Mouse (Mus musculus) neural tube, embryonic 14.5 days (tissue): ENCODE data around the gene Arhgap25. TPM values are rescaled to one million over a fixed set of nuclear protein-coding genes. Genes with fewer than 3 reads are reported as not detected.
"Not testable (repeated sequence)": the region's sequence is repeated elsewhere in the genome, so short reads cannot be mapped to it uniquely, and the experiment has no call there.

ENCODE experiments used
- ATAC-seq: fragments of 200-750 bp; cut with Nextera tagmentation; 2 replicates; pipeline ENCODE4 v1.8.0; 2017; ENCODE audit warnings: low read depth, mild to moderate bottlenecking, moderate TSS enrichment, moderate library complexity
- H3K27ac ChIP-seq: fragments of 300-500 bp; sonication (generic); 2 replicates; pipeline ENCODE4 v1.5.1; 2014; ENCODE audit warnings: low read depth, mild to moderate bottlenecking, control low read depth, low read length, moderate library complexity, mixed read lengths
- H3K27me3 ChIP-seq: fragments of 300-500 bp; sonication (generic); 2 replicates; pipeline ENCODE4 v1.6.1; 2014; ENCODE audit warnings: low read length; ENCODE audit not compliant: control insufficient read depth, insufficient read depth
- H3K36me3 ChIP-seq: fragments of 300-500 bp; sonication (generic); 2 replicates; pipeline ENCODE4 v1.6.1; 2014; ENCODE audit warnings: low read length, mixed read lengths; ENCODE audit not compliant: control insufficient read depth, insufficient read depth
- H3K4me1 ChIP-seq: fragments of 300-500 bp; sonication (generic); 2 replicates; pipeline ENCODE4 v1.6.1; 2014; ENCODE audit warnings: low read length; ENCODE audit not compliant: control insufficient read depth, insufficient read depth
- H3K4me2 ChIP-seq: fragments of 300-500 bp; sonication (generic); 2 replicates; pipeline ENCODE4 v1.6.1; 2014; ENCODE audit warnings: mild to moderate bottlenecking, low read depth, low read length, control low read depth
- H3K4me3 ChIP-seq: fragments of 300-500 bp; sonication (generic); 2 replicates; pipeline ENCODE4 v1.5.1; 2014; ENCODE audit warnings: low read depth, low read length, control low read depth, mixed read lengths
- H3K9ac ChIP-seq: fragments of 300-500 bp; sonication (generic); replicated peaks from 2 replicates; pipeline ENCODE4 v1.6.1; 2014; ENCODE audit warnings: low read depth, mild to moderate bottlenecking, control low read depth, low read length, mixed read lengths
- H3K9me3 ChIP-seq: fragments of 300-500 bp; sonication (generic); 2 replicates; pipeline ENCODE4 v1.6.1; 2016; ENCODE audit warnings: low read length; ENCODE audit not compliant: control insufficient read depth
- WGBS: fragments of 180-500 bp; shearing (Covaris S2); extraction: QIAGEN DNeasy Blood & Tissue Kit; methylation state at CpG from one replicate; pipeline ENCODE4 v1.1.7; 2014; 5-methylcytosine and 5-hydroxymethylcytosine counted together
- polyA plus RNA-seq: library from polyadenylated mRNA; unstranded; fragments of >200 nt; fragmentation: Nextera tagmentation; extraction: Ambion mirVana; gene quantifications from 2 replicates; pipeline ENCODE4 v1.2.1, GENCODE M21; 2014

The Arhgap25 gene
- polyA plus RNA-seq, 1 experiment from 2014 or later = 2.3 TPM

- Histone ChIP-seq H3K9me3 (no peaks in the 10 kb centered on the region), H3K4me3 (no peak overlapping the region), H3K27ac (no peak overlapping the region), H3K27me3 (no peaks in the 10 kb centered on the region), H3K4me2 (no peak overlapping the region), H3K36me3 (no peaks in the 10 kb centered on the region), H3K9ac (no peak overlapping the region), H3K4me1 (peaks cover 4% of the 10 kb centered on the region; the same call in 1 of the 2 replicates)
- 56% methylated on average over 5 of the region's 5 CpGs for WGBS
- no peak for ATAC-seq
Observed at GRCm38 (mm10) chr6:87479291-87479999, 53.6 kb downstream of the Arhgap25 start.

- no peak overlapping the region for H3K9ac ChIP-seq
- no peaks in the 10 kb centered on the region for H3K9me3 ChIP-seq
- no peaks in the 10 kb centered on the region for H3K27me3 ChIP-seq
- H3K4me1 ChIP-seq = peaks cover 4% of the 10 kb centered on the region; the same call in 1 of the 2 replicates
- no peak overlapping the region for H3K4me2 ChIP-seq
- H3K4me3 ChIP-seq = no peak overlapping the region
- no peaks in the 10 kb centered on the region for H3K36me3 ChIP-seq
- H3K27ac ChIP-seq = no peak overlapping the region
- ATAC-seq = no peak
- 60% methylated on average over 4 of the region's 4 CpGs for WGBS
Observed at GRCm38 (mm10) chr6:87478847-87479246, 54.2 kb downstream of the Arhgap25 start.

GRCm38 (mm10) chr6:87475223-87475622 lies 57.8 kb downstream of the Arhgap25 start:
- ATAC-seq = no peak
- no peaks in the 10 kb centered on the region for H3K27me3 ChIP-seq
- no peaks in the 10 kb centered on the region for H3K36me3 ChIP-seq
- H3K4me3 ChIP-seq = no peak overlapping the region
- WGBS = 84% methylated on average over 5 of the region's 5 CpGs
- H3K9me3 ChIP-seq = no peaks in the 10 kb centered on the region
- H3K4me1 ChIP-seq = no peaks in the 10 kb centered on the region
- no peak overlapping the region for H3K27ac ChIP-seq
- no peak overlapping the region for H3K9ac ChIP-seq
- no peak overlapping the region for H3K4me2 ChIP-seq

- H3K4me2 ChIP-seq, H3K9ac ChIP-seq, ATAC-seq, H3K27me3 ChIP-seq, H3K4me1 ChIP-seq, H3K4me3 ChIP-seq, H3K36me3 ChIP-seq, H3K27ac ChIP-seq, H3K9me3 ChIP-seq: not testable (repeated sequence)
- 93% methylated on average over 12 of the region's 12 CpGs for WGBS
Observed at GRCm38 (mm10) chr6:87470098-87470497, 63.0 kb downstream of the Arhgap25 start.

- H3K27me3 ChIP-seq = no peaks in the 10 kb centered on the region
- 91% methylated on average over 10 of the region's 10 CpGs for WGBS
- no peak for ATAC-seq
- H3K36me3 ChIP-seq = no peaks in the 10 kb centered on the region
- H3K4me1 ChIP-seq = no peaks in the 10 kb centered on the region
- H3K9ac ChIP-seq = no peak overlapping the region
- H3K4me2 ChIP-seq = no peak overlapping the region
- H3K4me3 ChIP-seq = no peak overlapping the region
- H3K27ac ChIP-seq = no peak overlapping the region
- no peaks in the 10 kb centered on the region for H3K9me3 ChIP-seq
Observed at GRCm38 (mm10) chr6:87468372-87468771, 64.7 kb downstream of the Arhgap25 start.

- no peak overlapping the region for H3K4me3 ChIP-seq
- no peaks in the 10 kb centered on the region for H3K27me3 ChIP-seq
- H3K4me2 ChIP-seq = no peak overlapping the region
- no peaks in the 10 kb centered on the region for H3K4me1 ChIP-seq
- no peak for ATAC-seq
- H3K9ac ChIP-seq = no peak overlapping the region
- H3K27ac ChIP-seq = no peak overlapping the region
- H3K9me3 ChIP-seq = no peaks in the 10 kb centered on the region
- 96% methylated on average over 1 of the region's 1 CpGs for WGBS
- H3K36me3 ChIP-seq = no peaks in the 10 kb centered on the region
Observed at GRCm38 (mm10) chr6:87467373-87467772, 65.7 kb downstream of the Arhgap25 start.

GRCm38 (mm10) chr6:87466221-87466620 lies 66.8 kb downstream of the Arhgap25 start:
- no peak overlapping the region for H3K27ac ChIP-seq
- no peaks in the 10 kb centered on the region for H3K9me3 ChIP-seq
- WGBS = 9% methylated on average over 12 of the region's 12 CpGs
- no peak overlapping the region for H3K9ac ChIP-seq
- no peaks in the 10 kb centered on the region for H3K36me3 ChIP-seq
- peak overlapping the region; percentile 18; the same call in 1 of the 2 replicates for H3K4me2 ChIP-seq
- no peaks in the 10 kb centered on the region for H3K4me1 ChIP-seq
- no peak overlapping the region for H3K4me3 ChIP-seq
- no peak for ATAC-seq
- no peaks in the 10 kb centered on the region for H3K27me3 ChIP-seq

GRCm38 (mm10) chr6:87455507-87455906 lies 77.6 kb downstream of the Arhgap25 start:
- no peak for ATAC-seq
- no peaks in the 10 kb centered on the region for H3K36me3 ChIP-seq
- H3K9ac ChIP-seq = no peak overlapping the region
- H3K27me3 ChIP-seq = no peaks in the 10 kb centered on the region
- H3K4me3 ChIP-seq = no peak overlapping the region
- no peak overlapping the region for H3K4me2 ChIP-seq
- no peak overlapping the region for H3K27ac ChIP-seq
- no peaks in the 10 kb centered on the region for H3K9me3 ChIP-seq
- no peaks in the 10 kb centered on the region for H3K4me1 ChIP-seq
- 79% methylated on average over 6 of the region's 6 CpGs for WGBS

- no peak for ATAC-seq
- Histone ChIP-seq H3K4me2 (no peak overlapping the region), H3K9ac (no peak overlapping the region), H3K27me3 (no peaks in the 10 kb centered on the region), H3K27ac (no peak overlapping the region), H3K4me1 (no peaks in the 10 kb centered on the region), H3K9me3 (no peaks in the 10 kb centered on the region), H3K36me3 (no peaks in the 10 kb centered on the region), H3K4me3 (no peak overlapping the region)
- 86% methylated on average over 3 of the region's 3 CpGs for WGBS
Observed at GRCm38 (mm10) chr6:87451771-87452170, 81.3 kb downstream of the Arhgap25 start.
